Mouse (Mus musculus) cerebellum, adult 2 months (tissue): ENCODE measurements around the gene Cttnbp2nl. TPM values are rescaled to one million over a fixed set of nuclear protein-coding genes. Genes with fewer than 3 reads are reported as not detected.
A peak's percentile ranks its signal among the peaks of the same experiment; 100 is the strongest.

Experiments used
- DNase-seq, 2 experiments: peaks; one replicate each; pipeline ENCODE4 v3.0.0; 2021
- H3K27ac ChIP-seq: fragments of 200-500 bp; 2 replicates; pipeline ENCODE4 v1.5.1; 2012; ENCODE audit warnings: low read length, control low read depth, inconsistent platforms; ENCODE audit not compliant: insufficient read depth
- H3K27me3 ChIP-seq: fragments of 200-500 bp; 2 replicates; pipeline ENCODE4 v1.6.1; 2012; ENCODE audit warnings: inconsistent platforms, mild to moderate bottlenecking, low read length, moderate library complexity; ENCODE audit not compliant: control insufficient read depth, insufficient read depth
- H3K4me1 ChIP-seq: fragments of 200-500 bp; 2 replicates; pipeline ENCODE4 v1.6.1; 2011; ENCODE audit warnings: low read length; ENCODE audit not compliant: control insufficient read depth, insufficient read depth
- H3K4me3 ChIP-seq: fragments of 200-500 bp; replicated peaks from 2 replicates; pipeline ENCODE3; 2011; ENCODE audit warnings: mild to moderate bottlenecking, low read depth, low read length, control low read depth; ENCODE audit not compliant: insufficient read depth
- CTCF ChIP-seq: fragments of 200-500 bp; IDR thresholded peaks from 2 replicates; pipeline ENCODE4 v1.5.1; 2011; ENCODE audit warnings: low read depth, mild to moderate bottlenecking, control low read depth, low read length, moderate library complexity, borderline replicate concordance; ENCODE audit not compliant: insufficient read depth
- POLR2A ChIP-seq: fragments of 200-500 bp; IDR thresholded peaks from 2 replicates; pipeline ENCODE4 v1.6.1; 2011; ENCODE audit warnings: low read length, control low read depth, borderline replicate concordance; ENCODE audit not compliant: insufficient read depth
- WGBS: fragments of 180-500 bp; shearing (Covaris S2); methylation state at CpG from one replicate; pipeline ENCODE4 v1.1.7; 2018; 5-methylcytosine and 5-hydroxymethylcytosine counted together
- polyA plus RNA-seq: library from polyadenylated mRNA; depleted of rRNA; stranded (reverse); fragments of >200 nt; gene quantifications from 2 replicates; pipeline ENCODE4 v1.2.3, GENCODE M21; 2012

Gene Cttnbp2nl
- polyA plus RNA-seq, 1 experiment: 7.4 TPM

GRCm38 (mm10) chr3:104992709-104993388, 60.1 kb downstream of the Cttnbp2nl start:
- H3K27me3 ChIP-seq: no peaks in the 10 kb centered on the region
- TF ChIP-seq CTCF (peak; percentile 83), POLR2A (no peak)
- H3K27ac ChIP-seq: no peak overlapping the region
- WGBS: 11% methylated on average over 23 of the region's 23 CpGs
- H3K4me3 ChIP-seq: peak overlapping the region; percentile 48
- no peaks in the 10 kb centered on the region for H3K4me1 ChIP-seq
- DNase-seq: peak; percentile 85 to 90

DNA sequence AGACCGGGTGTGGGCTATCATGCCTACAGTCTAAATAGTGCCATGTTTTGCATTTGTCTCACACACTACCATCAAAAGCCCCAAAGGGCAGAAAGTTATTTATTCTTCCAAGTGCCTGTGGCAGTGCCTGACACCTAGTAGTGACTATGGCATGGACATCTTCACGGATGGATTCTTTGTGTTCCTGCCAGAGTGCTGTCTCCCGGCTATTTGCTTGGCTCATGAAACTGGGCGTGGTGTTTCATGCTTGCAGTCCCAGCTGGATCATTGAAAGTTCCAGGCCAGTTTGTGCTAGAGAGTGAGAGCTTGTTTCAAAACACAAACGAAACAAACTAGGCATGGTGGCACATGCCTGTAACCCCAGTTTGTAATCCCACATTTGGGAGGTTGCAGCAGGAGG, 61.2 kb downstream of the Cttnbp2nl start:
- Histone ChIP-seq H3K27ac (no peak overlapping the region), H3K4me1 (no peaks in the 10 kb centered on the region), H3K27me3 (no peaks in the 10 kb centered on the region), H3K4me3 (no peak overlapping the region)
- 53% methylated on average over 5 of the region's 5 CpGs for WGBS
- no peak for DNase-seq
- no peak for TF ChIP-seq CTCF
- no peak for TF ChIP-seq POLR2A

DNA sequence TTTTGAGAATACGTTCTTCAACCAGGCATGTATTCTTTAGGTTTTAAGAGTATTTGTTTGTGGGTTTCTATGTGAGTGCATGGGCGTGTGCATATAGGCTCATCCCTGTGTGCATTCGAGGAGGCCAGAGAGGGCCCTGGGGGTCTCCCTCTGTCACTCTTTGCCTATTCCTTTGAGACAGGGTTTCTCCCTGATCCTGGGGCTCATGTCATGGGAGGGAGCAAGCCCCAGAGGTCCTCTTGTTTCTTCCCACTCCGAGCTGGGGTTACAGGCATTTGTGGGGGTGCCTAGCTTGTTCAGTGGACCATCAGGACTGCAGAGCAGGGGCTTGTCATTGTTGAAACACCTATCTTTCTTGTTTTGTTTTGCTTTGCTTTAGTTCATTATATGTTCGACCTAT, 65.1 kb downstream of the Cttnbp2nl start:
- no peak for DNase-seq
- WGBS: 77% methylated on average over 5 of the region's 5 CpGs
- no peak overlapping the region for H3K27ac ChIP-seq
- H3K4me3 ChIP-seq: no peak overlapping the region
- TF ChIP-seq POLR2A (no peak), CTCF (no peak)
- no peaks in the 10 kb centered on the region; the same call in 1 of the 2 replicates for H3K27me3 ChIP-seq
- no peaks in the 10 kb centered on the region for H3K4me1 ChIP-seq

DNA sequence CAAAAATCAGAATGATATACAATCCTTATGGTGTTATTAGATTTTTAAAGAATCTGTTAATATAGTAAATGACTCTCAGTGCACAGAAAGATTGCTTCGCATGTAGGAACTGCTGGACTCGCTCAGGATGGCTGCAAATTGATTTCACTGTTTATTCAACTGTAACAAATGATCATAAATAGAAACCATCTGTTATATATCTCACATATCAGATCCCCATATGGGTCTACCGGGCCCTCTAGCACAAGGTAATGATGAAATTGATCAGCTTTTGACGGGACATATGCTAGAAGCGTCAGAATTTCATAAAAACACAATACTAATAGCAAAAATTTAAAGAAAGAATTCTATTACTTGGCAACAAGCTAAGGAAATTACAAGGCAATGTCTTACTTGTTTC, 73.2 kb downstream of the Cttnbp2nl start:
- no peak overlapping the region for H3K27ac ChIP-seq
- no peak for TF ChIP-seq CTCF
- TF ChIP-seq POLR2A: no peak
- no peak for DNase-seq
- H3K4me1 ChIP-seq: no peaks in the 10 kb centered on the region
- H3K27me3 ChIP-seq: no peaks in the 10 kb centered on the region; the same call in 1 of the 2 replicates
- no peak overlapping the region for H3K4me3 ChIP-seq
- WGBS: 25% methylated on average over 5 of the region's 5 CpGs

GRCm38 (mm10) chr3:104967548-104968300, 85.2 kb downstream of the Cttnbp2nl start:
- WGBS: 3% methylated on average over 49 of the region's 49 CpGs
- Histone ChIP-seq H3K27ac (no peak overlapping the region), H3K4me3 (peak overlapping the region; percentile 66), H3K27me3 (no peaks in the 10 kb centered on the region; the same call in 1 of the 2 replicates), H3K4me1 (no peaks in the 10 kb centered on the region)
- TF ChIP-seq POLR2A: no peak
- TF ChIP-seq CTCF: peak; percentile 47; the same call in 1 of the 2 replicates
- DNase-seq: peak; percentile 65 to 67

- no peak overlapping the region for H3K27ac ChIP-seq
- DNase-seq: no peak
- peaks cover 6% of the 10 kb centered on the region; the same call in 1 of the 2 replicates for H3K27me3 ChIP-seq
- no peak for TF ChIP-seq POLR2A
- TF ChIP-seq CTCF: no peak
- 87% methylated on average over 7 of the region's 7 CpGs for WGBS
- peaks cover 5% of the 10 kb centered on the region; the same call in 1 of the 2 replicates for H3K4me1 ChIP-seq
- H3K4me3 ChIP-seq: no peak overlapping the region
Measured at GRCm38 (mm10) chr3:104965991-104966554, 86.9 kb downstream of the Cttnbp2nl start.

GRCm38 (mm10) chr3:104965070-104965855, 87.7 kb downstream of the Cttnbp2nl start:
- no peak overlapping the region for H3K27ac ChIP-seq
- 78% methylated on average over 8 of the region's 8 CpGs for WGBS
- H3K4me3 ChIP-seq: no peak overlapping the region
- H3K4me1 ChIP-seq: peaks cover 5% of the 10 kb centered on the region; the same call in 1 of the 2 replicates
- H3K27me3 ChIP-seq: peaks cover 7% of the 10 kb centered on the region; the same call in 1 of the 2 replicates
- DNase-seq: no peak
- no peak for TF ChIP-seq POLR2A
- TF ChIP-seq CTCF: no peak
